Mouse (Mus musculus): ENCODE measurements at regions not wholly inside any gene's neighbourhood (a gene's known extent, or its start where the extent isn't known, plus 50 kb on each side); places are given as distances from the start of the nearest gene placed in this dataset.

- TF ChIP-seq ZC3H11A (IDR thresholded peaks at IDR 0.05; ENCODE audit: borderline replicate concordance, low read depth, low read length) = no peak
- no peak for TF ChIP-seq MAFK (IDR thresholded peaks at IDR 0.05; ENCODE audit: insufficient read depth, low read depth, low read length)
- TF ChIP-seq ZNF384 (IDR thresholded peaks at IDR 0.05; ENCODE audit: low read depth, low read length) = no peak
- TF ChIP-seq HCFC1 (IDR thresholded peaks at IDR 0.05; ENCODE audit: borderline replicate concordance, insufficient read depth, low read length) = no peak
- TF ChIP-seq CHD2 (IDR thresholded peaks at IDR 0.05; ENCODE audit: low read depth, low read length) = no peak
Observed at GRCm38 (mm10) chr8:7709406-7709805, 951.6 kb downstream of the Efnb2 start.

Data from ES-E14 (cell line).